Mouse (Mus musculus): ENCODE measurements around the gene Slc12a6. TPM values are rescaled to one million over a fixed set of nuclear protein-coding genes. Genes with fewer than 3 reads are reported as not detected.
A peak's percentile ranks its signal among the peaks of the same experiment; 100 is the strongest.

The Slc12a6 gene
- 10 to 100 TPM; 28.2 to 35.4 (median 31.2) TPM for total RNA-seq (2022)

GRCm38 (mm10) chr2:112265448-112266241 lies at the start of gene Slc12a6:
Slc12a6 (plus strand) TSS chr2:112265825.
- DNase-seq (ENCODE audit: low spot score), result peak; percentile 92

DNA sequence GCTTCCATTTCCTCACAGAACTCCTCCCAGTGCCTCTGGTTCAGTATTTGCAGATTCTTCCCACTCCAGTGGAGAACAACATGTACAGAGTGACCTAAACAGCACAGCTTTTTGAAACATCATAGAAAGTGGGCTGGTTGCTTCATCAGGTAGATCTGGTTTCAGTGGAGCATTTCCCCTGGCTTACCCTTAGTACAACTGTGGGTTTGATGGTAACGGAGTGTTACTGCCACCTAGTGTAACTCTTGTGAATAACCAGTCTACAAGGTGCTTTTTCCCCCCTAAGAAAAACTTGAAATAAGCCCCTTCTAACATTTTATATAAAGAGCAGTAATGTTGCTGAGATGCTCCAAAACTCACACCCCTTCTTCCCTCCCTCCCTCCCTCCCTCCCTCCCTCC lies 49.6 kb upstream of the Slc12a6 start:
- DNase-seq (ENCODE audit: low spot score), result no peak

- no peak for DNase-seq (ENCODE audit: low spot score)
Measured at GRCm38 (mm10) chr2:112217614-112218013, 48.0 kb upstream of the Slc12a6 start.

GRCm38 (mm10) chr2:112220880-112221279 lies 44.7 kb upstream of the Slc12a6 start:
- no peak for DNase-seq (ENCODE audit: low spot score)

DNA sequence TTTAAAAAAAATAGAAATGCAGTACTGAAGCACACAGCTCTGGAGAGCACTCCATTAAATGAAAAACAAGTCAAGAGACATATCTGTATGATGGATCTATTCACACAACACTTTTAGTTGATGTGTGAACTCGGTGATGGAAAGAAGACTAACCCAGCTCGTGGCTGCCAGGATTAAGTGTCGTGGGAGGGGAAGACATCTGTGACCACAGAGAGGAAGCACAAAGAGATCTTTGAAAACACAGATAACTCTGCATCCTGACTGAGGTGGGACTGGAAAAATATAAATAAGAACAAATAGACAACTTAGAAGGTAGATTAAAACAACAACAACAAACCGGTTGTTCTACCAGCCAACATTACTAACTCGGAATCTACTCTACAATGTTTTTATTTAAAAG lies 43.0 kb upstream of the Slc12a6 start:
- DNase-seq (ENCODE audit: low spot score), result no peak

DNA sequence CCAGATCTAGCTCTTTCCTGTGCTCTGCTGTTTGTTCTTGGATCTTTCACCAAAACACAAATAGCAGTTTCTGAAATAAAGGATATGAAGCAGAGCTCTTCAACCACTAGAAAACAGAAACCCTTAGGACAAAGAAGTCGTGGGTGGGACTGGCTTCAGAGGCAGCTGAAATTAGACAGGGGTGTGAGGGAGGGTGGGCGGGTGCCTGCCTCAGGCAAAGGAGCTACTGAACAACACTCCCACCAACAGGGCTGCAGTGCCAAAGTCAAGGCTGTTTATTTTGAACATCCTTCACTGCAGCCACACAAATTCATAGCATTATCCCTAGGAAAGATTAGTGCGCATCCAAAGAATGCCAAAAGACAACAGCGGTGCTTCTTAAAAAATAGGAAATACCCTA lies 41.3 kb upstream of the Slc12a6 start:
- no peak for DNase-seq (ENCODE audit: low spot score)

- no peak for DNase-seq (ENCODE audit: low spot score)
Measured at GRCm38 (mm10) chr2:112232623-112233022, 33.0 kb upstream of the Slc12a6 start.

GRCm38 (mm10) chr2:112236620-112237019 lies 29.0 kb upstream of the Slc12a6 start:
- no peak for DNase-seq (ENCODE audit: low spot score)

DNA sequence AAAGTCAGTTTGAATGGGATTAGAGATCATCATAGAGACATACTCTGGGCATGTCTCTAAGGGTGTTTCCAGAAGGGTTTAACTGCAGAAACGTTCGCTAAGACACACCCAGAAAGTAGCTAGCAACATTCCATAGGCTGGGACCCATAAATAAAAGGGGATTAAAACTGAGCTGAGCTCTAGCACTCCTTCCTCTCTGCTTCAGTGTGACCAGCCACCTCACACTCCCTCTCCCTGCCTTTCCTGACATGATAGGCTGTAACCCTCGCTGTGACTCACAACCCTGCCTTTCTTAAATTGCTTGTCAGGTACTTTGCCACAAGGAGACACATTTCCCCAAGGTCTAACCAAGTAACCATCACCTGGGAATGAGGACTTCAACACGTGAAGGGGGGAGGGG lies 27.6 kb upstream of the Slc12a6 start:
- DNase-seq (ENCODE audit: low spot score), result no peak

- peak; percentile 85 for DNase-seq (ENCODE audit: low spot score)
Measured at GRCm38 (mm10) chr2:112239212-112239934, 26.3 kb upstream of the Slc12a6 start, which contains the start of gene Lpcat4. Lpcat4 (plus strand) TSS chr2:112239468.

DNA sequence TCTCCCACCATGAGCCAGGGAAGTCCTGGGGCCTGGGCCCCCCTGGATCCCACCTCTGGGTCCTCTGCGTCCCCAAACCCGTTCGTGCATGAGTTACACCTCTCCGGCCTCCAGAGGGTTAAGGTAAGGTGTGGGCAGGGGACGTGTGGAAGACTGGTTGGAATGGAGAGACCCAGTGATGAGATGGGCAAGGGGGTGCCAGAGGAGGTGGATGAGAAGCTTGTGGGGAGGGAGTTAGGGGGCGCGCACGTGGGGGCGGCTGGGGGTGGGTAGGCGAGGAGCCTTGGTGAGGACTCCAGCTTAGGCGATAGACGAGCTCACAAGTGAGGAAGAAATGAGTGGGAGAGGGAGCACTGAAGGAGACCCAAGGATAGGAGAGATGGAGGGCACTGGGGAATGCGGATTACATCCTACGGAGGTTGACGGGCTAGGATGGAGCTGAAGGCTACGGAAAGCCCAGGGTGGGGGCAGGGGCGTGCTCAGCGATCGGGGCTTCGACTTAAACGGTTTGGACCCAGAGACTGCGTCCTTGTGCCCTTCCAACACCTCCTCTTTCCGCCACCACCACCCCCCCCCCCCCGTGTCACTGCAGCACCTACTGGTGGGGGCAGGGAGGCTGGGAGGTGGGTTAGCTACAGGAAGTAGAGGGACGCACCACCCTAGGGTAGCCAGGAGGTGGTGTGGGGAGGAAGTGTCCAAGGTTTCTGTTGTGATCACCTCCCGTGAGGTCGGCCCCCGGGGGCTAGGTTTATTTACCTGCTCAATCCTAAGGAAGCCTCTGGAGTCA lies 25.5 kb upstream of the Slc12a6 start:
- DNase-seq (ENCODE audit: low spot score), result no peak

DNA sequence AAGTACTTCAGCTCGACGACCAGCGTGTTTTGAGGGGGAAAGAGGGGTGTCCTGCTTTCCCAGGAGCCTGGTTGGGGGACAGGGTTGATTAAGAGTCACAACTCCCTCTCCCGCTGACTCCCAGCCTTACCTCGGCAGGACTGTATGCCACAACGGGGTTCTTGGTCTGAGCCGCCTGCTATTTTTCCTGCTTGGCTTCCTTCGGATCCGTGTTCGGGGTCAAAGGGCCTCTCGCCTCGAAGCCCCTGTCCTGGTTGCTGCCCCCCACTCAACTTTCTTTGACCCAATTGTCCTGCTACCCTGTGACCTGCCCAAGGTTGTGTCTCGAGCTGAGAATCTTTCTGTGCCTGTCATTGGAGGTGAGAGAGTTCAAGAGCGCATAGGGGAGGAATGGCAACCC lies 23.8 kb upstream of the Slc12a6 start:
- DNase-seq (ENCODE audit: low spot score), result no peak

GRCm38 (mm10) chr2:112245307-112245706 lies 20.3 kb upstream of the Slc12a6 start:
- DNase-seq (ENCODE audit: low spot score), result no peak

DNA sequence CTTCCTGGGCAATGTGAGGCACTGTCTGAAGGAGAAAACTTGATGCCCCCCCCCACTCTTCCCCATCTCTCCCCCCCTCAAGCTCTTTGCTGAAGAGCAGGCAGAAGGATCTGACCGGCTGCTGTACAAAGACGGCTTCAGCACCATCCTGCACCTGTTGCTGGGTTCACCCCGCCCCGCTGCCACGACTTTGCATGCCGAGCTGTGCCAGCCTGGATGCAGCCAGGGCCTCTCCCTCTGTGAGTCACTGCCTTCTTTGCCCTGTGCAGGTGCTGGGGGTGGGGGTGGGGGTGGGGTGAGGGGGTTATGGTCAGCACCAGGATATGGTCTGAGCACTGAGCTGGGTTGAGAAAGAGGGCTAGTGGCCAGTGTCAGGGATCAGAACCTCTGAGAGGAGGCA lies 19.4 kb upstream of the Slc12a6 start:
- no peak for DNase-seq (ENCODE audit: low spot score)

DNA sequence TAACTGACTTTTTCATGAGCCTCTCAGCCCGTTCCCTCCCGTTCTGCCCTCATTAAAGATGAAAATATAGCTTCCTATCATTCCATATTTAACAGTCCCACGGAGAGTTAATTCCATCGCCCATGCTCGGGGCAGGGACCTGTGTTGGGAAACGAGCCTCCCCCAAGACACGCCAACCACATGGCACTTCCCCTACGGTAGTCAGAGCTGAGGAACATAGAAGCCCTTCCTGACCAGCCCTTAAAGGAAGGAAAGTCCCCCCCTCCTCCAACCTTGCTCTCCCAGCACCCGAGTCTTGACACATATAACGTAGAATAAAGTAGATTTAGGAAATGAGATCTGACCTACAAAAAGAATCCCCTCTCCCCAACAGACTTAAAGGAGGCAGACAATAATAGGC lies 18.3 kb upstream of the Slc12a6 start:
- DNase-seq (ENCODE audit: low spot score), result no peak

GRCm38 (mm10) chr2:112249780-112250453 lies 15.7 kb upstream of the Slc12a6 start:
- DNase-seq (ENCODE audit: low spot score), result no peak

DNA sequence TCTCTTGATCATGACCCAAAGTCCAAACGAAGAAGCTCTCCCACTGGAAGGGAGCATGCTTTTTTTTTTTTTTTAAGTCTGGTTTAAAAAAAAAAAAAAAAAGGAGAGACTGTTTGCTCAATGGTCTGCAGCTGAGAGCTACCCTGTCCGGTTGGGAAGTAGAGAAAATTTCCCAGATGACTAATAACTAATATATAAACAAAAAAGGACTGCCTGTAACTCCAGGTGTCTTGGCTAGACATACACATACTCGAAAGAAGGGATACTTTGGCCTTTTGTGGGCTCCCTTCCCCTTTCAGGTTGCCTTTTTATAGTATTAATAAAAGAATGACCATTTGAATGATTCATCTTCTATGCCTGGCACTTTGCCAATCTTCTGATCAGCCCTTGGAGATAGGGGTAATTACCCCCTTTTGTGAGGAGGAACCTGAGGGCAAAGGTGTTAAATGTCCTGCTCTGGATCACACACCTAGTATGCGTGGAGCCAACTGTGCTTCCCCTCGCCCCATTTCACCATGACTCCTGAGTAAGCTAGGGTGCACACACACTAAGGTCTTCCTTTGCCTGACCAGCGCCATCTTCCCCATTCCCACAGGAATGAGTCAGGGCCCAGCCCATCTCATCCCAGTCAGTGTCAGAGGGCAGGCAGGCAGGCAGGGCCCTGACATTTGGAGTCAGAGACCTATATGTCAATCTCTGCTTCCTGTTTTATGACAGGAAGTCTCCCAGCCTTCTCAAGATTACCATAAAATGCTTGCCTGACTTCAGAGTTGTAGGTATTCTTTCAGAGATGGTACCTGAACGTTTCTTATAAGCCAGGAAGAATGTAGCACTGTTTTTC lies 10.7 kb upstream of the Slc12a6 start:
- no peak for DNase-seq (ENCODE audit: low spot score)

GRCm38 (mm10) chr2:112259241-112259962 lies 6.2 kb upstream of the Slc12a6 start, which contains the start of gene Nutm1:
Nutm1 (minus strand) TSS chr2:112259291.
- DNase-seq (ENCODE audit: low spot score), result no peak

- DNase-seq (ENCODE audit: low spot score), result peak; percentile 92
Measured at GRCm38 (mm10) chr2:112261748-112262653, 3.6 kb upstream of the Slc12a6 start, which contains the start of gene Nop10. Nop10 (plus strand) TSS chr2:112261926.

All from heart, adult 8-10 months (tissue).